Mouse (Mus musculus) WW6 (cell line): ENCODE data around the gene Oaz1.
A peak's percentile ranks its signal among the peaks of the same experiment; 100 is the strongest.

Experiments
- DNase-seq: peaks from one replicate; pipeline ENCODE4 v3.0.0-alpha.2; 2013; ENCODE audit warnings: low read depth, low spot score

The Oaz1 gene

GRCm38 (mm10) chr10:80826151-80827062 is at the start of gene Oaz1:
Gene Oaz1 (plus strand): TSS chr10:80826656.
- peak; percentile 98 for DNase-seq

- no peak for DNase-seq
Observed at GRCm38 (mm10) chr10:80777123-80777522, 49.3 kb upstream of the Oaz1 start.

- DNase-seq: no peak
Observed at GRCm38 (mm10) chr10:80779565-80779964, 46.9 kb upstream of the Oaz1 start.

- no peak for DNase-seq
Observed at GRCm38 (mm10) chr10:80784302-80784701, 42.2 kb upstream of the Oaz1 start.

GRCm38 (mm10) chr10:80784871-80785270 is 41.6 kb upstream of the Oaz1 start:
- no peak for DNase-seq

GRCm38 (mm10) chr10:80785963-80786362 is 40.5 kb upstream of the Oaz1 start:
- DNase-seq: no peak

- no peak for DNase-seq
Observed at GRCm38 (mm10) chr10:80787517-80787916, 38.9 kb upstream of the Oaz1 start.

- no peak for DNase-seq
Observed at GRCm38 (mm10) chr10:80790761-80791404, 35.6 kb upstream of the Oaz1 start.

- no peak for DNase-seq
Observed at GRCm38 (mm10) chr10:80791476-80792174, 34.8 kb upstream of the Oaz1 start.

- DNase-seq: no peak
Observed at GRCm38 (mm10) chr10:80792175-80793032, 34.1 kb upstream of the Oaz1 start.

- no peak for DNase-seq
Observed at GRCm38 (mm10) chr10:80793033-80793784, 33.2 kb upstream of the Oaz1 start.

- DNase-seq: no peak
Observed at GRCm38 (mm10) chr10:80793803-80794202, 32.7 kb upstream of the Oaz1 start.

GRCm38 (mm10) chr10:80794750-80795149 is 31.7 kb upstream of the Oaz1 start:
- DNase-seq: no peak

- DNase-seq: no peak
Observed at GRCm38 (mm10) chr10:80796307-80796848, 30.1 kb upstream of the Oaz1 start.

- no peak for DNase-seq
Observed at GRCm38 (mm10) chr10:80797186-80798149, 29.0 kb upstream of the Oaz1 start.

- DNase-seq: peak; percentile 92
Observed at GRCm38 (mm10) chr10:80798150-80799006, 28.1 kb upstream of the Oaz1 start, which contains the start of the genes Sf3a2 and Plekhj1. Gene Sf3a2 (plus strand): TSS chr10:80798198. Gene Plekhj1 (minus strand): TSS chr10:80798626.

GRCm38 (mm10) chr10:80799070-80799566 is 27.3 kb upstream of the Oaz1 start:
- DNase-seq: no peak
